Mouse (Mus musculus) stomach, embryonic 14.5 days (tissue): ENCODE data around the gene Myo3b. TPM values are rescaled to one million over a fixed set of nuclear protein-coding genes. Genes with fewer than 3 reads are reported as not detected.

Experiments
- ATAC-seq: fragments of 200-750 bp; cut with Nextera tagmentation; 2 replicates; pipeline ENCODE4 v1.8.0; 2017; ENCODE audit warnings: low read depth, moderate TSS enrichment; ENCODE audit not compliant: insufficient number of reproducible peaks, insufficient read depth, low FRiP score
- H3K27ac ChIP-seq: fragments of 300-500 bp; sonication (generic); 2 replicates; pipeline ENCODE4 v1.5.1; 2014; ENCODE audit warnings: mild to moderate bottlenecking, low read length, moderate library complexity, mixed read lengths
- H3K27me3 ChIP-seq: fragments of 300-500 bp; sonication (generic); 2 replicates; pipeline ENCODE4 v1.6.1; 2014; ENCODE audit warnings: low read length, control low read depth, mixed read lengths; ENCODE audit not compliant: control insufficient read depth, insufficient read depth
- H3K36me3 ChIP-seq: fragments of 300-500 bp; sonication (generic); 2 replicates; pipeline ENCODE4 v1.6.1; 2014; ENCODE audit warnings: mild to moderate bottlenecking, control low read depth, low read length, moderate library complexity, mixed read lengths; ENCODE audit not compliant: control insufficient read depth, insufficient read depth
- H3K4me1 ChIP-seq: fragments of 300-500 bp; sonication (generic); 2 replicates; pipeline ENCODE4 v1.6.1; 2014; ENCODE audit warnings: low read length, control low read depth, mixed read lengths; ENCODE audit not compliant: control insufficient read depth, insufficient read depth
- H3K4me2 ChIP-seq: fragments of 300-500 bp; sonication (generic); replicated peaks from 2 replicates; pipeline ENCODE4 v1.6.1; 2014; ENCODE audit warnings: low read depth, low read length, control low read depth
- H3K4me3 ChIP-seq: fragments of 300-500 bp; sonication (generic); 2 replicates; pipeline ENCODE4 v1.5.1; 2014; ENCODE audit warnings: low read depth, low read length, control low read depth
- H3K9ac ChIP-seq: fragments of 300-500 bp; sonication (generic); replicated peaks from 2 replicates; pipeline ENCODE4 v1.6.1; 2014; ENCODE audit warnings: low read depth, mild to moderate bottlenecking, control low read depth, low read length, moderate library complexity, mixed read lengths
- H3K9me3 ChIP-seq: fragments of 300-500 bp; sonication (generic); 2 replicates; pipeline ENCODE4 v1.6.1; 2016; ENCODE audit warnings: low read depth, low read length, control low read depth; ENCODE audit not compliant: control insufficient read depth
- WGBS: fragments of 180-500 bp; shearing (Covaris S2); extraction: QIAGEN DNeasy Blood & Tissue Kit; methylation state at CpG from one replicate; pipeline ENCODE4 v1.1.7; 2014; 5-methylcytosine and 5-hydroxymethylcytosine counted together
- polyA plus RNA-seq: library from polyadenylated mRNA; unstranded; fragments of >200 nt; fragmentation: Nextera tagmentation; extraction: Ambion mirVana; gene quantifications from 2 replicates; pipeline ENCODE4 v1.2.1, GENCODE M21; 2014

Gene Myo3b
- polyA plus RNA-seq, 1 experiment from 2014 or later: 0.43 TPM

GRCm38 (mm10) chr2:70347511-70347910 is 308.6 kb downstream of the Myo3b start:
- no peak overlapping the region for H3K4me2 ChIP-seq
- ATAC-seq: no peak
- WGBS: 40% methylated on average over 1 of the region's 1 CpGs

GRCm38 (mm10) chr2:70348793-70349553 is 310.0 kb downstream of the Myo3b start:
- WGBS: 70% methylated on average over 11 of the region's 11 CpGs
- H3K4me3 ChIP-seq: no peak overlapping the region
- no peak for ATAC-seq
- H3K4me1 ChIP-seq: no peaks in the 10 kb centered on the region
- H3K27ac ChIP-seq: no peak overlapping the region
- H3K36me3 ChIP-seq: no peaks in the 10 kb centered on the region
- H3K9me3 ChIP-seq: no peaks in the 10 kb centered on the region
- H3K27me3 ChIP-seq: no peaks in the 10 kb centered on the region
- no peak overlapping the region for H3K9ac ChIP-seq
- H3K4me2 ChIP-seq: no peak overlapping the region

More at GRCm38 (mm10) chr2:70347511-70347910, 308.6 kb downstream of the Myo3b start:
- Histone ChIP-seq H3K27ac (no peak overlapping the region), H3K4me3 (no peak overlapping the region), H3K9ac (no peak overlapping the region), H3K36me3 (no peaks in the 10 kb centered on the region), H3K9me3 (no peaks in the 10 kb centered on the region), H3K27me3 (no peaks in the 10 kb centered on the region), H3K4me1 (no peaks in the 10 kb centered on the region)

GRCm38 (mm10) chr2:70352435-70353165 is 313.7 kb downstream of the Myo3b start:
- H3K4me1 ChIP-seq: no peaks in the 10 kb centered on the region
- no peak overlapping the region for H3K9ac ChIP-seq
- 83% methylated on average over 10 of the region's 10 CpGs for WGBS
- H3K27me3 ChIP-seq: no peaks in the 10 kb centered on the region
- no peak for ATAC-seq
- H3K4me2 ChIP-seq: no peak overlapping the region
- H3K4me3 ChIP-seq: no peak overlapping the region
- H3K9me3 ChIP-seq: no peaks in the 10 kb centered on the region
- no peaks in the 10 kb centered on the region for H3K36me3 ChIP-seq
- no peak overlapping the region for H3K27ac ChIP-seq

GRCm38 (mm10) chr2:70354056-70354455 is 315.1 kb downstream of the Myo3b start:
- H3K27me3 ChIP-seq: no peaks in the 10 kb centered on the region
- no peaks in the 10 kb centered on the region for H3K9me3 ChIP-seq
- ATAC-seq: no peak

GRCm38 (mm10) chr2:70355026-70355425 is 316.1 kb downstream of the Myo3b start:
- Histone ChIP-seq H3K27me3 (no peaks in the 10 kb centered on the region), H3K4me3 (no peak overlapping the region), H3K9ac (no peak overlapping the region), H3K36me3 (no peaks in the 10 kb centered on the region), H3K27ac (no peak overlapping the region), H3K9me3 (no peaks in the 10 kb centered on the region), H3K4me2 (no peak overlapping the region), H3K4me1 (no peaks in the 10 kb centered on the region)
- no peak for ATAC-seq
- WGBS: 69% methylated on average over 2 of the region's 2 CpGs

More at GRCm38 (mm10) chr2:70354056-70354455, 315.1 kb downstream of the Myo3b start:
- H3K4me2 ChIP-seq: no peak overlapping the region
- H3K4me3 ChIP-seq: no peak overlapping the region
- no peaks in the 10 kb centered on the region for H3K36me3 ChIP-seq
- WGBS: 78% methylated on average over 4 of the region's 4 CpGs
- no peak overlapping the region for H3K9ac ChIP-seq
- no peaks in the 10 kb centered on the region for H3K4me1 ChIP-seq
- H3K27ac ChIP-seq: no peak overlapping the region

GRCm38 (mm10) chr2:70369421-70369820 is 330.5 kb downstream of the Myo3b start:
- no peak for ATAC-seq
- Histone ChIP-seq H3K36me3 (no peaks in the 10 kb centered on the region), H3K27me3 (no peaks in the 10 kb centered on the region), H3K9me3 (no peaks in the 10 kb centered on the region), H3K4me1 (no peaks in the 10 kb centered on the region), H3K4me2 (no peak overlapping the region), H3K4me3 (no peak overlapping the region), H3K9ac (no peak overlapping the region), H3K27ac (no peak overlapping the region)
- 89% methylated on average over 6 of the region's 6 CpGs for WGBS

GRCm38 (mm10) chr2:70379341-70379740 is 340.4 kb downstream of the Myo3b start:
- H3K4me2 ChIP-seq: no peak overlapping the region
- no peaks in the 10 kb centered on the region for H3K36me3 ChIP-seq
- no peaks in the 10 kb centered on the region for H3K27me3 ChIP-seq
- no peaks in the 10 kb centered on the region for H3K9me3 ChIP-seq
- H3K9ac ChIP-seq: no peak overlapping the region
- H3K4me3 ChIP-seq: no peak overlapping the region
- no peak overlapping the region for H3K27ac ChIP-seq
- H3K4me1 ChIP-seq: peaks cover 10% of the 10 kb centered on the region; the same call in 1 of the 2 replicates
- ATAC-seq: no peak
- WGBS: 43% methylated on average over 6 of the region's 6 CpGs

- Histone ChIP-seq H3K4me1 (peaks cover 10% of the 10 kb centered on the region; the same call in 1 of the 2 replicates), H3K27ac (no peak overlapping the region), H3K4me2 (no peak overlapping the region; the same call in 1 of the 2 replicates), H3K4me3 (no peak overlapping the region), H3K27me3 (no peaks in the 10 kb centered on the region), H3K9ac (no peak overlapping the region), H3K36me3 (no peaks in the 10 kb centered on the region), H3K9me3 (no peaks in the 10 kb centered on the region)
- WGBS: 10% methylated on average over 6 of the region's 6 CpGs
- ATAC-seq: no peak
Observed at GRCm38 (mm10) chr2:70379939-70380338, 341.0 kb downstream of the Myo3b start.
